Mouse (Mus musculus) cerebellum, adult 2 months (tissue): ENCODE data around the gene Cd81.

Experiments
- CTCF ChIP-seq: fragments of 200-500 bp; IDR thresholded peaks from 2 replicates; pipeline ENCODE4 v1.5.1; 2011; ENCODE audit warnings: low read depth, mild to moderate bottlenecking, control low read depth, low read length, moderate library complexity, borderline replicate concordance; ENCODE audit not compliant: insufficient read depth
- POLR2A ChIP-seq: fragments of 200-500 bp; IDR thresholded peaks from 2 replicates; pipeline ENCODE4 v1.6.1; 2011; ENCODE audit warnings: low read length, control low read depth, borderline replicate concordance; ENCODE audit not compliant: insufficient read depth

DNA sequence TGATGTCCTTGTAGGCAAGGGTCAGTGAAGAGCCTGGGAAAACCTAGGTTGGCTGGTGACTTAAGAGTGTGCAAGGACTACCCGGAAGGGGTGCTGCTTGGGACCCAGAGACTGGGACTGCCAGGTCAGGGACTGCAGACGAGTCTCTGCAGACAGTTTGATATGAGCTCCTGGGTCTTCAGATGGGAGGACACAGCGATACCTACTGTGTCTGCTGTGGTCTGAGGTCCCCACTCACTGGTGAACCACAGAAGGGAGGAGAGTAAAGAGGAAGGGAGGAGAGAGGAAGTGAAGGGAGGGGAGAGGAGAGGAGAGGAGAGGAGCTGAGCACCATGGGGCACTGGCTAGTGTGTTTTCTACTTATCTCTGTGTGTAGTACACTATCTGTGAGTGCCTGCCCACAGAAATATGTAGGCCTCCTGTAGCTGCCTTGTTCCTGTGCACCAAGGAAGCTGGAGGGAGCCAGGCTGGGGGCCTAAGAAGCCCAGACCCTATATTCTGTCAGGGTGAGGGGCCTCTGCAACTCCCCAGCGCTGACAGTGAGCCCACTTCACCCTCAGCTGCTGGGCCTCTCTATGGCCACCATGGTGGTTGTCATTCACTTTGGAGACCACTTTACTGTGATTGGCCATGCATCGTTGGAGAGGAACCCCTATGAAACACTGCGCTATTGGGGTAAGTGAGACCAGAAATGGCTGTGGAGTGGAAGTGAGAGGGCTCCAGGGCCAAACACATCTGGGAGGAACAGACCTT, 47.0 kb upstream of the Cd81 start:
- TF ChIP-seq POLR2A (no peak), CTCF (no peak)
